Mouse (Mus musculus) erythroblast, embryonic 14.5 days (primary cell): ENCODE results near the gene Pik3c2a. TPM values are rescaled to one million over a fixed set of nuclear protein-coding genes. Genes with fewer than 3 reads are reported as not detected.

Experiments used
- H3K27me3 ChIP-seq: 2 replicates; pipeline ENCODE4 v1.6.1; 2012; ENCODE audit warnings: inconsistent platforms; ENCODE audit not compliant: control insufficient read depth
- H3K36me3 ChIP-seq: 2 replicates; pipeline ENCODE4 v1.6.1; 2012; ENCODE audit warnings: mild to moderate bottlenecking, inconsistent platforms; ENCODE audit not compliant: control insufficient read depth
- H3K4me1 ChIP-seq: 2 replicates; pipeline ENCODE4 v1.6.1; 2012; ENCODE audit warnings: inconsistent platforms; ENCODE audit not compliant: control insufficient read depth
- H3K4me3 ChIP-seq: replicated peaks from 2 replicates; pipeline ENCODE3; 2012; ENCODE audit warnings: moderate library complexity, mild to moderate bottlenecking, inconsistent platforms
- H3K9me3 ChIP-seq: 2 replicates; pipeline ENCODE4 v1.6.1; 2012; ENCODE audit warnings: low read length, inconsistent platforms, mixed read lengths; ENCODE audit not compliant: control insufficient read depth
- GATA1 ChIP-seq: IDR thresholded peaks from 2 replicates; pipeline ENCODE4 v1.6.1; 2012; ENCODE audit warnings: low read length, inconsistent platforms, mixed read lengths
- TAL1 ChIP-seq: IDR thresholded peaks from 3 replicates; pipeline ENCODE4 v1.6.1; 2012; ENCODE audit warnings: low read length, inconsistent platforms, mixed read lengths
- polyA plus RNA-seq: library from polyadenylated mRNA; stranded (reverse); fragments of >175 nt; gene quantifications from 2 replicates; pipeline ENCODE4 v1.2.3, GENCODE M21; 2012

Pik3c2a gene
- polyA plus RNA-seq, 1 experiment = not detected

GRCm38 (mm10) chr7:116290559-116290958, 152.7 kb downstream of the Pik3c2a start:
- no peaks in the 10 kb centered on the region for H3K27me3 ChIP-seq
- H3K36me3 ChIP-seq = no peaks in the 10 kb centered on the region
- TF ChIP-seq TAL1 = no peak
- no peak for TF ChIP-seq GATA1
- no peak overlapping the region for H3K4me3 ChIP-seq
- H3K4me1 ChIP-seq = peaks cover 37% of the 10 kb centered on the region
- no peaks in the 10 kb centered on the region for H3K9me3 ChIP-seq

GRCm38 (mm10) chr7:116288996-116289395, 154.3 kb downstream of the Pik3c2a start:
- Histone ChIP-seq H3K9me3 (no peaks in the 10 kb centered on the region), H3K4me3 (no peak overlapping the region), H3K27me3 (no peaks in the 10 kb centered on the region), H3K36me3 (no peaks in the 10 kb centered on the region), H3K4me1 (peaks cover 48% of the 10 kb centered on the region)
- TF ChIP-seq GATA1 (no peak), TAL1 (no peak)

DNA sequence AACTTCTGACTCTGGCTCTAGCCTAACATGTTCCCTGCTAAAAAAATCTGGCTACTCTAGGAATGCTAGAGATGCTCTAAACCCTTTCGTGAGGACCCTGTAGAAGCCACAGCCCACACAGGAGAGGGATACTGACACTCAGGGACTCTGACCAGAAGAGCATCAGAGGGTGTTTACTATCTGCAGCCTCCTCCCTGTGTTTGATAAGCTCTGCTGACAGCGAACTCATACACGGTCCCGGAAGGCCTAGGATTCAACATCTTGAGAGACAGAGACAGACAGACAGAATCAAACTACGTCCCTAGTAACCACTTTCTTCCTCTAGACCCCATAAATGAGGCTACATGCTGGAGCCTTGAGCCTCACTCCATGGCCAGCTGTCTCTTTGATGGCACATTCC, 155.3 kb downstream of the Pik3c2a start:
- Histone ChIP-seq H3K27me3 (no peaks in the 10 kb centered on the region), H3K9me3 (no peaks in the 10 kb centered on the region), H3K4me3 (no peak overlapping the region), H3K4me1 (peaks cover 48% of the 10 kb centered on the region), H3K36me3 (no peaks in the 10 kb centered on the region)
- no peak for TF ChIP-seq GATA1
- TF ChIP-seq TAL1 = no peak

Other genes starting within 250 kb of the Pik3c2a start
- gene Plekha7, start 135.1 kb downstream of the Pik3c2a start, polyA plus RNA-seq = 0.13 and 0.19 TPM in 2 replicates
- gene Rps13, start 109.3 kb downstream of the Pik3c2a start, polyA plus RNA-seq = 423 and 489 TPM in 2 replicates
- gene Nucb2, start 60.9 kb upstream of the Pik3c2a start, polyA plus RNA-seq = not detected in 2 replicates